8 mouse cellular contexts compared by ENCODE assay signal in genomic region chr13:109684985-109685295, GRCm38 (mm10).
DNase-seq lines count a peak whose midpoint lies in the region; ATAC-seq and TF ChIP-seq lines count a peak whose summit lies in the region.

No protein-coding gene starts in this region.

- TF ChIP-seq CTCF in kidney, adult 2 months (conservative IDR thresholded peaks at IDR 0.05; ENCODE audit: insufficient read depth, insufficient read length, low read depth, low read length): no peak
- no peak for TF ChIP-seq CTCF in hindbrain, postnatal 0 days (IDR thresholded peaks at IDR 0.05; ENCODE audit: low read depth)

- DNase-seq in kidney, adult 2 months: no peak
- DNase-seq in kidney, adult 8-10 months: no peak
- DNase-seq in embryonic facial prominence, embryonic 10.5 days (ENCODE audit: low spot score): no peak
- no peak for DNase-seq in hindbrain, postnatal 0 days (ENCODE audit: low spot score)
- no peak for DNase-seq in natural killer cell, adult 2 months (ENCODE audit: low spot score in 2 of 2)
- no peak for DNase-seq in embryo, embryonic 11 days
- no peak for DNase-seq in adrenal gland, adult (ENCODE audit: inconsistent age in 2 of 2, low spot score in 1 of 2)

- H3K4me2 ChIP-seq in hindbrain, postnatal 0 days (ENCODE audit: low read depth, low read length): peak overlapping the region; percentile 65
- H3K4me2 ChIP-seq in midbrain, embryonic 16.5 days (ENCODE audit: low read length): peak overlapping the region; percentile 82

- H3K4me3 ChIP-seq in kidney, adult 2 months (ENCODE audit: insufficient read depth, low read depth, low read length): peak overlapping the region; percentile 58
- H3K4me3 ChIP-seq in embryonic facial prominence, embryonic 10.5 days: peak overlapping the region; percentile 64
- peak overlapping the region; percentile 41 for H3K4me3 ChIP-seq in hindbrain, postnatal 0 days (ENCODE audit: low read length)
- H3K4me3 ChIP-seq in midbrain, embryonic 16.5 days (ENCODE audit: low read depth, low read length): peak overlapping the region; percentile 42; the same call in 1 of the 2 replicates

- no peak for TF ChIP-seq POLR2A in kidney, adult 2 months (IDR thresholded peaks at IDR 0.05; ENCODE audit: low read depth, low read length)

- no peak for ATAC-seq in hindbrain, postnatal 0 days
- ATAC-seq in midbrain, embryonic 16.5 days: no peak

- no peaks in the 10 kb centered on the region for H3K27me3 ChIP-seq in kidney, adult 2 months (replicated peaks; ENCODE audit: control insufficient read depth, insufficient read depth, low read length)
- H3K27me3 ChIP-seq in embryonic facial prominence, embryonic 10.5 days (replicated peaks; ENCODE audit: low read depth, poor library complexity, severe bottlenecking): no peaks in the 10 kb centered on the region
- no peaks in the 10 kb centered on the region for H3K27me3 ChIP-seq in hindbrain, postnatal 0 days (ENCODE audit: insufficient read depth, low read length)
- no peaks in the 10 kb centered on the region for H3K27me3 ChIP-seq in midbrain, embryonic 16.5 days (ENCODE audit: control insufficient read depth, insufficient read depth, low read depth, low read length)

- 30% methylated on average over 3 of the region's 3 CpGs for WGBS in kidney, adult 2 months
- WGBS in embryonic facial prominence, embryonic 10.5 days: 26% methylated on average over 3 of the region's 3 CpGs
- 18% methylated on average over 3 of the region's 3 CpGs for WGBS in hindbrain, postnatal 0 days
- WGBS in midbrain, embryonic 16.5 days: 16% methylated on average over 3 of the region's 3 CpGs

- no peak overlapping the region for H3K9ac ChIP-seq in hindbrain, postnatal 0 days (replicated peaks; ENCODE audit: low read length)
- 0 out of 2 replicates have a peak overlapping the region, but pooled peaks have one; percentile 59 for H3K9ac ChIP-seq in midbrain, embryonic 16.5 days (ENCODE audit: low read depth, low read length)

- H3K27ac ChIP-seq in kidney, adult 2 months (ENCODE audit: insufficient read depth, low read depth, low read length): peak overlapping the region; percentile 52
- no peak overlapping the region for H3K27ac ChIP-seq in embryonic facial prominence, embryonic 10.5 days (replicated peaks)
- no peak overlapping the region for H3K27ac ChIP-seq in hindbrain, postnatal 0 days
- no peak overlapping the region for H3K27ac ChIP-seq in midbrain, embryonic 16.5 days (ENCODE audit: low read length)

- peaks cover 5% of the 10 kb centered on the region; the same call in 1 of the 2 replicates for H3K4me1 ChIP-seq in kidney, adult 2 months (ENCODE audit: control insufficient read depth, insufficient read depth, low read length)
- peaks cover 22% of the 10 kb centered on the region for H3K4me1 ChIP-seq in embryonic facial prominence, embryonic 10.5 days
- no peaks in the 10 kb centered on the region for H3K4me1 ChIP-seq in hindbrain, postnatal 0 days (ENCODE audit: insufficient read depth, low read length)
- H3K4me1 ChIP-seq in midbrain, embryonic 16.5 days (ENCODE audit: control insufficient read depth, insufficient read depth, low read length): peaks cover 15% of the 10 kb centered on the region

- H3K9me3 ChIP-seq in embryonic facial prominence, embryonic 10.5 days: no peaks in the 10 kb centered on the region
- no peaks in the 10 kb centered on the region for H3K9me3 ChIP-seq in hindbrain, postnatal 0 days (ENCODE audit: low read length)
- H3K9me3 ChIP-seq in midbrain, embryonic 16.5 days (replicated peaks; ENCODE audit: control insufficient read depth, low read length, poor library complexity, severe bottlenecking): no peaks in the 10 kb centered on the region

- H3K36me3 ChIP-seq in kidney, adult 2 months (ENCODE audit: control insufficient read depth, insufficient read depth, low read length): no peaks in the 10 kb centered on the region
- H3K36me3 ChIP-seq in embryonic facial prominence, embryonic 10.5 days (replicated peaks): no peaks in the 10 kb centered on the region
- no peaks in the 10 kb centered on the region for H3K36me3 ChIP-seq in hindbrain, postnatal 0 days (ENCODE audit: insufficient read depth, low read length)
- no peaks in the 10 kb centered on the region for H3K36me3 ChIP-seq in midbrain, embryonic 16.5 days (ENCODE audit: control insufficient read depth, insufficient read depth, low read length)
